Mouse (Mus musculus) lung, postnatal 0 days (tissue): ENCODE measurements at regions not wholly inside any gene's neighbourhood (a gene's known extent, or its start where the extent isn't known, plus 50 kb on each side); places are given as distances from the start of the nearest gene placed in this dataset.

ENCODE experiments used
- CTCF ChIP-seq: IDR thresholded peaks from 2 replicates; pipeline ENCODE4 v1.5.1; 2016; ENCODE audit warnings: antibody characterized with exemption, mild to moderate bottlenecking
- EP300 ChIP-seq: IDR thresholded peaks from 2 replicates; pipeline ENCODE4 v1.6.1; 2016; ENCODE audit warnings: antibody characterized with exemption, mild to moderate bottlenecking, control low read depth

- TF ChIP-seq EP300 (no peak), CTCF (no peak)
Measured at GRCm38 (mm10) chr7:74138169-74138568, 124.7 kb upstream of the St8sia2 start.
